Mouse (Mus musculus) limb, embryonic 11.5 days (tissue): ENCODE data around the gene Asl. TPM values are rescaled to one million over a fixed set of nuclear protein-coding genes. Genes with fewer than 3 reads are reported as not detected.

Source experiments
- ATAC-seq: fragments of 200-750 bp; cut with Nextera tagmentation; 2 replicates; pipeline ENCODE4 v1.8.0; 2017; ENCODE audit warnings: low read depth; ENCODE audit not compliant: insufficient number of reproducible peaks, low FRiP score, low TSS enrichment
- DNase-seq: peaks from one replicate; pipeline ENCODE4 v3.0.0-alpha.2; 2015; ENCODE audit warnings: low spot score
- H3K27ac ChIP-seq: fragments of 300-500 bp; sonication (generic); replicated peaks from 2 replicates; pipeline ENCODE4 v1.5.1; 2014; ENCODE audit warnings: low read depth, mild to moderate bottlenecking, low read length
- H3K27me3 ChIP-seq: fragments of 300-500 bp; sonication (generic); 2 replicates; pipeline ENCODE4 v1.6.1; 2014; ENCODE audit warnings: mild to moderate bottlenecking, low read length, mixed read lengths; ENCODE audit not compliant: control insufficient read depth, insufficient read depth
- H3K36me3 ChIP-seq: fragments of 300-500 bp; sonication (generic); 2 replicates; pipeline ENCODE4 v1.6.1; 2014; ENCODE audit warnings: mild to moderate bottlenecking, low read length, moderate library complexity, mixed read lengths; ENCODE audit not compliant: control insufficient read depth, insufficient read depth
- H3K4me1 ChIP-seq: fragments of 300-500 bp; sonication (generic); 2 replicates; pipeline ENCODE4 v1.6.1; 2014; ENCODE audit warnings: low read length, mixed read lengths; ENCODE audit not compliant: control insufficient read depth, insufficient read depth
- H3K4me2 ChIP-seq: fragments of 300-500 bp; sonication (generic); 2 replicates; pipeline ENCODE4 v1.6.1; 2014; ENCODE audit warnings: low read depth, mild to moderate bottlenecking, moderate library complexity; ENCODE audit not compliant: severe bottlenecking
- H3K4me3 ChIP-seq: fragments of 300-500 bp; sonication (generic); 2 replicates; pipeline ENCODE4 v1.5.1; 2014; ENCODE audit warnings: low read depth, low read length
- H3K9ac ChIP-seq: fragments of 300-500 bp; sonication (generic); 2 replicates; pipeline ENCODE4 v1.6.1; 2014; ENCODE audit warnings: mild to moderate bottlenecking, low read length
- H3K9me3 ChIP-seq: fragments of 300-500 bp; sonication (generic); 2 replicates; pipeline ENCODE4 v1.6.1; 2016; ENCODE audit warnings: low read length; ENCODE audit not compliant: control insufficient read depth
- WGBS: fragments of 180-500 bp; shearing (Covaris S2); extraction: QIAGEN DNeasy Blood & Tissue Kit; methylation state at CpG from one replicate; pipeline ENCODE4 v1.1.7; 2014; 5-methylcytosine and 5-hydroxymethylcytosine counted together
- polyA plus RNA-seq: library from polyadenylated mRNA; unstranded; fragments of >200 nt; fragmentation: Nextera tagmentation; extraction: Ambion mirVana; gene quantifications from 2 replicates; pipeline ENCODE4 v1.2.1, GENCODE M21; 2014

Asl gene
- polyA plus RNA-seq, 1 experiment from 2014 or later, result 29.0 TPM

- no peak for DNase-seq
- Histone ChIP-seq H3K4me1 (no peaks in the 10 kb centered on the region), H3K4me2 (no peak overlapping the region), H3K9ac (no peak overlapping the region), H3K27ac (no peak overlapping the region), H3K9me3 (peaks cover 3% of the 10 kb centered on the region; the same call in 1 of the 2 replicates), H3K36me3 (peaks cover 5% of the 10 kb centered on the region), H3K27me3 (no peaks in the 10 kb centered on the region), H3K4me3 (no peak overlapping the region)
- ATAC-seq, result no peak
- 84% methylated on average over 6 of the region's 6 CpGs for WGBS
Observed at GRCm38 (mm10) chr5:130008034-130008590, 20.9 kb downstream of the Asl start.

- Histone ChIP-seq H3K36me3 (peaks cover 5% of the 10 kb centered on the region), H3K4me3 (no peak overlapping the region), H3K4me1 (no peaks in the 10 kb centered on the region), H3K27me3 (no peaks in the 10 kb centered on the region), H3K27ac (no peak overlapping the region), H3K9ac (no peak overlapping the region), H3K4me2 (no peak overlapping the region), H3K9me3 (peaks cover 3% of the 10 kb centered on the region; the same call in 1 of the 2 replicates)
- ATAC-seq (no peak), DNase-seq (no peak)
- 90% methylated on average over 1 of the region's 1 CpGs for WGBS
Observed at GRCm38 (mm10) chr5:130007344-130007743, 21.7 kb downstream of the Asl start.

- Histone ChIP-seq H3K9me3 (no peaks in the 10 kb centered on the region), H3K27ac (peak overlapping the region; percentile 77), H3K4me1 (peaks cover 7% of the 10 kb centered on the region), H3K4me2 (peak overlapping the region; percentile 70; the same call in 1 of the 2 replicates), H3K9ac (no peak overlapping the region), H3K36me3 (no peaks in the 10 kb centered on the region), H3K27me3 (no peaks in the 10 kb centered on the region), H3K4me3 (peak overlapping the region; percentile 61; the same call in 1 of the 2 replicates)
- ATAC-seq (0 out of 2 replicates have a peak, but pooled peaks have one; percentile 10), DNase-seq (no peak)
- 48% methylated on average over 7 of the region's 7 CpGs for WGBS
Observed at GRCm38 (mm10) chr5:130003229-130003628, 25.8 kb downstream of the Asl start.

- H3K4me1 ChIP-seq, result peaks cover 7% of the 10 kb centered on the region
- WGBS, result under 1% methylated on average over 39 of the region's 39 CpGs
- H3K9ac ChIP-seq, result peak within 1 kb of the TSS; percentile 77
- DNase-seq (peak; percentile 87), ATAC-seq (peak; percentile 77)
- H3K9me3 ChIP-seq, result no peaks in the 10 kb centered on the region
- H3K36me3 ChIP-seq, result no peaks in the 10 kb centered on the region; the same call in 1 of the 2 replicates
- peak within 1 kb of the TSS; percentile 61 for H3K4me3 ChIP-seq
- H3K27me3 ChIP-seq, result no peaks in the 10 kb centered on the region
- H3K27ac ChIP-seq, result peak within 1 kb of the TSS; percentile 77
- peak within 1 kb of the TSS; percentile 70 for H3K4me2 ChIP-seq
Observed at GRCm38 (mm10) chr5:130002301-130003146, 26.5 kb downstream of the Asl start, which contains the start of gene Gusb. Gene Gusb, minus strand, starts transcription at chr5:130003049.

- H3K4me2 ChIP-seq, result peak overlapping the region; percentile 70
- H3K9ac ChIP-seq, result peak overlapping the region; percentile 77
Observed at GRCm38 (mm10) chr5:130001356-130001987, 27.6 kb downstream of the Asl start.

GRCm38 (mm10) chr5:130000735-130001134 lies 28.3 kb downstream of the Asl start:
- Histone ChIP-seq H3K9me3 (no peaks in the 10 kb centered on the region), H3K4me2 (no peak overlapping the region), H3K9ac (no peak overlapping the region), H3K4me1 (peaks cover 7% of the 10 kb centered on the region), H3K4me3 (no peak overlapping the region), H3K27ac (no peak overlapping the region), H3K36me3 (no peaks in the 10 kb centered on the region; the same call in 1 of the 2 replicates), H3K27me3 (no peaks in the 10 kb centered on the region)
- DNase-seq, result no peak
- no peak for ATAC-seq
- WGBS, result 93% methylated on average over 12 of the region's 12 CpGs

More at GRCm38 (mm10) chr5:130001356-130001987, 27.6 kb downstream of the Asl start:
- Histone ChIP-seq H3K27me3 (no peaks in the 10 kb centered on the region), H3K4me1 (peaks cover 7% of the 10 kb centered on the region), H3K27ac (no peak overlapping the region), H3K9me3 (no peaks in the 10 kb centered on the region), H3K36me3 (no peaks in the 10 kb centered on the region; the same call in 1 of the 2 replicates), H3K4me3 (peak overlapping the region; percentile 61)
- 65% methylated on average over 5 of the region's 5 CpGs for WGBS
- DNase-seq, result no peak
- ATAC-seq, result no peak

GRCm38 (mm10) chr5:129999097-129999496 lies 29.9 kb downstream of the Asl start:
- WGBS, result 44% methylated on average over 4 of the region's 4 CpGs
- no peaks in the 10 kb centered on the region; the same call in 1 of the 2 replicates for H3K36me3 ChIP-seq

GRCm38 (mm10) chr5:129997700-129998099 lies 31.3 kb downstream of the Asl start:
- Histone ChIP-seq H3K9ac (no peak overlapping the region), H3K4me3 (no peak overlapping the region), H3K4me1 (peaks cover 7% of the 10 kb centered on the region), H3K36me3 (peaks cover 5% of the 10 kb centered on the region), H3K27me3 (no peaks in the 10 kb centered on the region), H3K9me3 (no peaks in the 10 kb centered on the region), H3K27ac (no peak overlapping the region), H3K4me2 (no peak overlapping the region)
- 72% methylated on average over 19 of the region's 19 CpGs for WGBS
- no peak for DNase-seq
- ATAC-seq, result no peak

More at GRCm38 (mm10) chr5:129999097-129999496, 29.9 kb downstream of the Asl start:
- Histone ChIP-seq H3K4me2 (no peak overlapping the region), H3K27me3 (no peaks in the 10 kb centered on the region), H3K4me1 (peaks cover 7% of the 10 kb centered on the region), H3K27ac (no peak overlapping the region), H3K9ac (no peak overlapping the region), H3K9me3 (no peaks in the 10 kb centered on the region), H3K4me3 (no peak overlapping the region)
- ATAC-seq (no peak), DNase-seq (peak; percentile 76)
